Mouse (Mus musculus) heart, postnatal 0 days (tissue): Measurements from ENCODE around the gene Avpi1.

Source experiments
- CTCF ChIP-seq: IDR thresholded peaks from 2 replicates; pipeline ENCODE4 v1.5.1; 2016; ENCODE audit warnings: antibody characterized with exemption, control low read depth, low read depth
- EP300 ChIP-seq: IDR thresholded peaks from 2 replicates; pipeline ENCODE4 v1.6.1; 2016; ENCODE audit warnings: antibody characterized with exemption, low read depth

- TF ChIP-seq CTCF (no peak), EP300 (no peak)
Measured at GRCm38 (mm10) chr19:42079006-42079405, 49.9 kb downstream of the Avpi1 start.
